Mouse (Mus musculus) duodenum, adult 2 months (tissue): ENCODE results near the gene Wdr92. TPM values are rescaled to one million over a fixed set of nuclear protein-coding genes. Genes with fewer than 3 reads are reported as not detected.

ENCODE experiments used
- polyA plus RNA-seq: library from polyadenylated mRNA; depleted of rRNA; stranded (reverse); fragments of >200 nt; gene quantifications from 2 replicates; pipeline ENCODE4 v1.2.3, GENCODE M21; 2012; ENCODE audit warnings: low replicate concordance; rRNA removed

Wdr92 gene
- 3.0 and 3.5 TPM in 2 replicates for polyA plus RNA-seq

GRCm38 (mm10) chr11:17181807-17182206, at the start of gene Wdr92:
Gene Wdr92 (plus strand): TSS chr11:17182107.

GRCm38 (mm10) chr11:17158858-17159737, 22.8 kb upstream of the Wdr92 start, which contains the start of gene Ppp3r1:
Gene Ppp3r1 (plus strand): TSS chr11:17159263.

GRCm38 (mm10) chr11:17211258-17212140, 29.6 kb downstream of the Wdr92 start, which contains the start of gene Pno1:
Gene Pno1 (minus strand): TSS chr11:17211568.

GRCm38 (mm10) chr11:17257443-17257842, 75.5 kb downstream of the Wdr92 start, which contains the start of gene C1d:
Gene C1d (plus strand): TSS chr11:17257579.

Other genes with a start within 250 kb of the Wdr92 start
- 0.06 and 0.44 TPM in 2 replicates for gene Fbxo48, start 230.7 kb upstream of the Wdr92 start, polyA plus RNA-seq
- 2.3 and 3.2 TPM in 2 replicates for gene Cnrip1, start 130.5 kb upstream of the Wdr92 start, polyA plus RNA-seq
- gene Plek, start 129.7 kb upstream of the Wdr92 start, polyA plus RNA-seq: 0.09 TPM in 1 of 2 replicates, not detected in the other
- gene Ppp3r1, start 22.8 kb upstream of the Wdr92 start, polyA plus RNA-seq: 75.6 and 87.8 TPM in 2 replicates
- gene Pno1, start 29.5 kb downstream of the Wdr92 start, polyA plus RNA-seq: 1.3 and 1.4 TPM in 2 replicates
- gene C1d, start 75.5 kb downstream of the Wdr92 start, polyA plus RNA-seq: 3.3 and 6.0 TPM in 2 replicates